ENCODE assay signal across 15 mouse cellular contexts in the genomic region with DNA sequence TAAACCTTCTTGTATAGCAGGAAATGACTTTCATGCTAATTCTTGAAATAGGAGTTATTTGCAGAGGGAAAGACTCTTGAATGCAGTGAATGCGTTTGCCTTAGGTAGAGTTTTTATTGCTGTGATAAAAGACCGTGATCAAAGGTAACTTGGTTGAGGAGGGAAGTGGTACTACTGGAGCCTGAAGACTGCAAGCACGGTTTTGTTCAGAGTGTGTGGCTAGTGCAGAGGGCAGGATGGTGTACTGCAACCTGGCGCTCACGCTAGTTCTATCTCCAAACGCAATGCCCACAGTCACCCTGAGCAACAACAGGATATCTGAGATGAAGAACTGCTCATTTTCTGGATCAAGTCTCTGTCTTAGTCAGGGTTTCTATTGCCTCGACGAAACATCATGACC. TPM values are rescaled to one million over a fixed set of nuclear protein-coding genes. Genes with fewer than 3 reads are reported as not detected.
A peak's percentile ranks its signal among the peaks of the same experiment; 100 is the strongest.
DNase-seq lines count a peak whose midpoint lies in the region; ATAC-seq lines count a peak whose summit lies in the region.
"Had no signal": no experiment of that assay in that cellular context is flagged by ENCODE, and none has a peak within 500 bp of the region (broad histone marks: within the 10 kb centered on the region; RNA-seq: fewer than 3 reads in every experiment).

No protein-coding gene starts in this region.

- no peak overlapping the region for H3K27ac ChIP-seq in intestine, embryonic 14.5 days (ENCODE audit: low read depth)
- H3K27ac ChIP-seq in intestine, embryonic 16.5 days (ENCODE audit: low read length) = no peak overlapping the region
- H3K27ac ChIP-seq: embryonic facial prominence, embryonic 13.5 days; embryonic facial prominence, embryonic 15.5 days; forebrain, embryonic 10.5 days; forebrain, embryonic 12.5 days had no signal

- DNase-seq in R1 (ENCODE audit: low read depth, low spot score) = peak; percentile 13
- DNase-seq in intestine, embryonic 14.5 days (ENCODE audit: low spot score) = no peak
- DNase-seq in naive thymus-derived CD4-positive, alpha-beta T cell, adult 2 months (ENCODE audit: low read depth) = peak; percentile 37
- no peak for DNase-seq in urinary bladder, postnatal 25 days (ENCODE audit: low spot score)
- DNase-seq in cerebellum, postnatal 36 days = no peak
- no peak for DNase-seq in testis, postnatal 10 days (ENCODE audit: low spot score)

- no peaks in the 10 kb centered on the region for H3K9me3 ChIP-seq in intestine, embryonic 14.5 days (ENCODE audit: control insufficient read depth, low read length)
- no peaks in the 10 kb centered on the region for H3K9me3 ChIP-seq in intestine, embryonic 16.5 days (ENCODE audit: control insufficient read depth, low read length)
- H3K9me3 ChIP-seq: embryonic facial prominence, embryonic 13.5 days; embryonic facial prominence, embryonic 15.5 days; forebrain, embryonic 10.5 days; forebrain, embryonic 12.5 days had no signal

- H3K27me3 ChIP-seq in intestine, embryonic 14.5 days (replicated peaks; ENCODE audit: control insufficient read depth, insufficient read depth, low read length) = no peaks in the 10 kb centered on the region
- H3K27me3 ChIP-seq in intestine, embryonic 16.5 days (replicated peaks; ENCODE audit: control insufficient read depth, insufficient read depth, low read length) = no peaks in the 10 kb centered on the region
- H3K27me3 ChIP-seq: embryonic facial prominence, embryonic 13.5 days; embryonic facial prominence, embryonic 15.5 days; forebrain, embryonic 12.5 days; Patski had no signal

- no peak overlapping the region for H3K9ac ChIP-seq in intestine, embryonic 14.5 days (ENCODE audit: low read length)
- no peak overlapping the region for H3K9ac ChIP-seq in intestine, embryonic 16.5 days (ENCODE audit: low read depth, low read length)
- H3K9ac ChIP-seq: embryonic facial prominence, embryonic 13.5 days; embryonic facial prominence, embryonic 15.5 days; forebrain, embryonic 12.5 days had no signal

- 0 out of 2 replicates have a peak, but pooled peaks cover 8% of the 10 kb centered on the region for H3K36me3 ChIP-seq in intestine, embryonic 14.5 days (ENCODE audit: control insufficient read depth, insufficient read depth, low read length)
- no peaks in the 10 kb centered on the region; the same call in 1 of the 2 replicates for H3K36me3 ChIP-seq in intestine, embryonic 16.5 days (ENCODE audit: control insufficient read depth, insufficient read depth, low read length)
- H3K36me3 ChIP-seq: forebrain, embryonic 10.5 days; forebrain, embryonic 12.5 days had no signal

- H3K4me3 ChIP-seq in intestine, embryonic 14.5 days (ENCODE audit: low read depth, low read length) = no peak overlapping the region
- no peak overlapping the region for H3K4me3 ChIP-seq in intestine, embryonic 16.5 days (ENCODE audit: low read length)
- H3K4me3 ChIP-seq: embryonic facial prominence, embryonic 13.5 days; embryonic facial prominence, embryonic 15.5 days; erythroblast, embryonic 14.5 days; forebrain, embryonic 10.5 days; forebrain, embryonic 12.5 days had no signal

- peak; percentile 47; the same call in 1 of the 2 replicates for ATAC-seq in intestine, embryonic 14.5 days (replicated peaks; ENCODE audit: low FRiP score, low TSS enrichment, low read depth)
- peak; percentile 76 for ATAC-seq in intestine, embryonic 16.5 days
- ATAC-seq: forebrain, embryonic 16.5 days; Patski had no signal

- peaks cover 4% of the 10 kb centered on the region; the same call in 1 of the 2 replicates for H3K4me1 ChIP-seq in intestine, embryonic 14.5 days (replicated peaks; ENCODE audit: control insufficient read depth, insufficient read depth, low read length)
- 0 out of 2 replicates have a peak, but pooled peaks cover 5% of the 10 kb centered on the region for H3K4me1 ChIP-seq in intestine, embryonic 16.5 days (ENCODE audit: control insufficient read depth, insufficient read depth, low read length)
- H3K4me1 ChIP-seq: forebrain, embryonic 12.5 days had no signal

- WGBS in intestine, embryonic 14.5 days = 84% methylated on average over 8 of the region's 8 CpGs
- WGBS in intestine, embryonic 16.5 days = 76% methylated on average over 8 of the region's 8 CpGs

- H3K4me2 ChIP-seq in intestine, embryonic 14.5 days (ENCODE audit: low read length) = no peak overlapping the region
- H3K4me2 ChIP-seq in intestine, embryonic 16.5 days (ENCODE audit: low read depth, low read length) = no peak overlapping the region
- H3K4me2 ChIP-seq: embryonic facial prominence, embryonic 13.5 days; embryonic facial prominence, embryonic 15.5 days; forebrain, embryonic 12.5 days had no signal

RNA-seq across cellular contexts. Expression of gene Lysmd2, which starts 8.1 kb away (rescaled TPM):
- polyA plus RNA-seq in intestine, embryonic 14.5 days (2014; fragmentation: Nextera tagmentation; extraction: Ambion mirVana) = 24.3 and 26.6 TPM in 2 replicates
- 15.9 and 18.7 TPM in 2 replicates for polyA plus RNA-seq in intestine, embryonic 16.5 days (2015; fragmentation: Nextera tagmentation; extraction: Ambion mirVana)
- polyA plus RNA-seq: erythroblast, embryonic 14.5 days had no signal

RNA-seq across cellular contexts. Expression of gene Tmod2, which starts 22.5 kb away (rescaled TPM):
- 17.6 and 21.3 TPM in 2 replicates for polyA plus RNA-seq in intestine, embryonic 14.5 days (2014; fragmentation: Nextera tagmentation; extraction: Ambion mirVana)
- 10.7 and 16.2 TPM in 2 replicates for polyA plus RNA-seq in intestine, embryonic 16.5 days (2015; fragmentation: Nextera tagmentation; extraction: Ambion mirVana)
- polyA plus RNA-seq: erythroblast, embryonic 14.5 days had no signal

RNA-seq across cellular contexts. Expression of gene Scg3, which starts 50.3 kb away (rescaled TPM):
- polyA plus RNA-seq in intestine, embryonic 14.5 days (2014; fragmentation: Nextera tagmentation; extraction: Ambion mirVana) = 10.4 and 10.9 TPM in 2 replicates
- polyA plus RNA-seq in intestine, embryonic 16.5 days (2015; fragmentation: Nextera tagmentation; extraction: Ambion mirVana) = 8.2 and 8.5 TPM in 2 replicates
- polyA plus RNA-seq: C2C12; erythroblast, embryonic 14.5 days; Patski had no signal

Comparison
In these comparisons a context has a peak if more than half of its experiments do, and no peak if none do; other contexts are left out.
1. DNase-seq: peak in R1 (single experiment) and naive thymus-derived CD4-positive, alpha-beta T cell, adult 2 months (single experiment); none in intestine, embryonic 14.5 days (single experiment), urinary bladder, postnatal 25 days (single experiment), cerebellum, postnatal 36 days (0 of 2) and testis, postnatal 10 days (single experiment).